Mouse (Mus musculus): Measurements from ENCODE around the gene Dcaf11. TPM values are rescaled to one million over a fixed set of nuclear protein-coding genes. Genes with fewer than 3 reads are reported as not detected.

Dcaf11 gene
- total and polyA plus RNA-seq, 2 experiments from 2014 or later, result 94.1 to 97.9 TPM

DNA sequence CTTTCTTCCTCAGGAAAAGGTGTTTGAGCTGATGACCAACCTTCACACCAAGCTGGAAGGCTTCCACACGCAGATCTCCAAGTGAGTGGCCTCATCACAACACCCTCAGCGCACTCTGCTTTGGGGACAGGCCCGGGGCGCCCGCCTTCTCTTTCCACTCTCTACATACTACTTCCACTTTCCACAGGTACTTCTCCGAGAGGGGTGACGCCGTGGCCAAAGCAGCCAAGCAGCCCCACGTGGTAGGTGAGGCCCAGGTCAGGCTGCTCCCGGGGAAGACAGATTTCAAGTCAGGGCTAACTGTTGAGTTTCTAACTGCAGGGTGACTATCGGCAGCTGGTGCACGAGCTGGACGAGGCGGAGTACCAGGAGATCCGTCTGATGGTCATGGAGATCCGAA, 20.9 kb downstream of the Dcaf11 start:
- 0 out of 2 replicates have a peak, but pooled peaks cover 9% of the 10 kb centered on the region for H3K4me1 ChIP-seq (ENCODE audit: insufficient read depth, low read length)
- no peak for DNase-seq (ENCODE audit: low spot score)
- peaks cover 9% of the 10 kb centered on the region; the same call in 1 of the 2 replicates for H3K36me3 ChIP-seq (ENCODE audit: insufficient read depth, low read length)
- no peak for TF ChIP-seq CTCF (IDR thresholded peaks at IDR 0.05; ENCODE audit: low read depth)
- H3K27me3 ChIP-seq (ENCODE audit: insufficient read depth, low read length), result no peaks in the 10 kb centered on the region
- ATAC-seq, result no peak
- no peak overlapping the region for H3K4me3 ChIP-seq (ENCODE audit: low read length)
- no peak overlapping the region for H3K27ac ChIP-seq
- no peaks in the 10 kb centered on the region for H3K9me3 ChIP-seq (ENCODE audit: low read length)
- H3K4me2 ChIP-seq (ENCODE audit: low read depth, low read length), result no peak overlapping the region
- 94% methylated on average over 16 of the region's 16 CpGs for WGBS
- H3K9ac ChIP-seq (replicated peaks; ENCODE audit: low read length), result no peak overlapping the region

GRCm38 (mm10) chr14:55581981-55582681, 22.3 kb downstream of the Dcaf11 start:
- Histone ChIP-seq H3K4me2 (ENCODE audit: low read depth, low read length) (no peak overlapping the region), H3K9ac (replicated peaks; ENCODE audit: low read length) (no peak overlapping the region), H3K4me3 (ENCODE audit: low read length) (no peak overlapping the region), H3K36me3 (ENCODE audit: insufficient read depth, low read length) (peaks cover 9% of the 10 kb centered on the region; the same call in 1 of the 2 replicates), H3K27ac (no peak overlapping the region), H3K4me1 (ENCODE audit: insufficient read depth, low read length) (0 out of 2 replicates have a peak, but pooled peaks cover 9% of the 10 kb centered on the region), H3K9me3 (ENCODE audit: low read length) (no peaks in the 10 kb centered on the region), H3K27me3 (ENCODE audit: insufficient read depth, low read length) (no peaks in the 10 kb centered on the region)
- DNase-seq (ENCODE audit: low spot score) (no peak), ATAC-seq (no peak)
- 82% methylated on average over 9 of the region's 9 CpGs for WGBS
- TF ChIP-seq CTCF (IDR thresholded peaks at IDR 0.05; ENCODE audit: low read depth), result peak; percentile 50

GRCm38 (mm10) chr14:55584303-55584701, 24.5 kb downstream of the Dcaf11 start:
- Histone ChIP-seq H3K9ac (replicated peaks; ENCODE audit: low read length) (peak overlapping the region; percentile 71), H3K27me3 (ENCODE audit: insufficient read depth, low read length) (no peaks in the 10 kb centered on the region), H3K4me2 (ENCODE audit: low read depth, low read length) (peak overlapping the region; percentile 79), H3K36me3 (ENCODE audit: insufficient read depth, low read length) (peaks cover 9% of the 10 kb centered on the region; the same call in 1 of the 2 replicates), H3K27ac (peak overlapping the region; percentile 79), H3K4me3 (ENCODE audit: low read length) (peak overlapping the region; percentile 54), H3K4me1 (ENCODE audit: insufficient read depth, low read length) (0 out of 2 replicates have a peak, but pooled peaks cover 9% of the 10 kb centered on the region), H3K9me3 (ENCODE audit: low read length) (no peaks in the 10 kb centered on the region)
- ATAC-seq (no peak), DNase-seq (ENCODE audit: low spot score) (no peak)
- TF ChIP-seq CTCF (IDR thresholded peaks at IDR 0.05; ENCODE audit: low read depth), result no peak
- WGBS, result 44% methylated on average over 5 of the region's 5 CpGs

DNA sequence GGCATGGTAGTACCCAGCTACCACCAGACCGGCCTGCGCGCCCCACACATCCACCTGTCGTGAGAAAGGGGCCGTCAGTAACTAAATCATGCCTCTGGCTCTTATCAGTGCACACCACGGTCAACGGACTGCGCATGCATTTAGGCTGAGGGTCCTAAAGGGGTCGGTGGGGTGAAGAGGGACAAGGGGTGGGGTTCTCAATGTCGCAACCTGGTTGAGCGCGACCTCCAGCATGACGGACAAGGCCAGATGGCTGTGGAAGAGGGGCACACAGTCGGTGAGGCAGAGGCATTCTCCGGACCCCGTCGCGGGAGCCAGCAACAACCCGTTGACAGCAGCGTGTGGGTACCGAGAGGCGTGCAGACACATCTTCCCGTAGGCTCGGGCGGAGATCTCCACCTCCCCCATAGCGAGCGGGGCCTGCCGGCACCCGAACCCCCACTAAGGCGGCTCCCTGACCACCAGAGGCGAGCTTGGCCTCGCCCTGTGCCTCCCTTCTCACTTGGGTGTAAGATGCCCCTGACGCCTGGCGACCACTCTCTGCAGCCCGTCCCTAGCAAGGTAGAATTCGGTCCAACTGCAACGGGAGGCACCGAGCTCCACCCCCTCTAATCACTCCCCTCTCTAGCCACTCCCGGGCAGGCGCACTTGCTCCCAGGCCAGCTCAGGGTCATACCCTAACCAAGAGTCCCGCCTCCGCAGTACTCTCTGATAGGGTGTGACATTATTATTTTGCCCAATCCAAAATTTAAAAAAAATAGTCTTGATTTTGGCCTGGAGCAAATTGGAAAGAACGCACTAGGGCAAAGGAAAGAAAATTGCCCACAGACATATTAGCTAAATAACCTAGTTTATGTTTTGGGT, 25.1 kb downstream of the Dcaf11 start, which contains the start of gene Emc9:
Gene Emc9, minus strand, starts transcription at position 601 of the 864 bp plus-strand sequence.
- Histone ChIP-seq H3K9ac (replicated peaks; ENCODE audit: low read length) (peak within 1 kb of the TSS; percentile 71), H3K27ac (peak within 1 kb of the TSS; percentile 79), H3K27me3 (ENCODE audit: insufficient read depth, low read length) (no peaks in the 10 kb centered on the region), H3K4me1 (ENCODE audit: insufficient read depth, low read length) (0 out of 2 replicates have a peak, but pooled peaks cover 9% of the 10 kb centered on the region), H3K36me3 (ENCODE audit: insufficient read depth, low read length) (peaks cover 9% of the 10 kb centered on the region; the same call in 1 of the 2 replicates), H3K9me3 (ENCODE audit: low read length) (no peaks in the 10 kb centered on the region), H3K4me3 (ENCODE audit: low read length) (peak within 1 kb of the TSS; percentile 54), H3K4me2 (ENCODE audit: low read depth, low read length) (peak within 1 kb of the TSS; percentile 79)
- WGBS, result 4% methylated on average over 42 of the region's 43 CpGs
- no peak; the same call in 1 of the 2 replicates for TF ChIP-seq CTCF (IDR thresholded peaks at IDR 0.05; ENCODE audit: low read depth)
- ATAC-seq (peak; percentile 80), DNase-seq (ENCODE audit: low spot score) (peak; percentile 69)

- Histone ChIP-seq H3K4me2 (ENCODE audit: low read depth, low read length) (peak overlapping the region; percentile 79), H3K4me1 (ENCODE audit: insufficient read depth, low read length) (0 out of 2 replicates have a peak, but pooled peaks cover 13% of the 10 kb centered on the region), H3K9ac (replicated peaks; ENCODE audit: low read length) (no peak overlapping the region), H3K27me3 (ENCODE audit: insufficient read depth, low read length) (no peaks in the 10 kb centered on the region), H3K27ac (peak overlapping the region; percentile 79; the same call in 1 of the 2 replicates), H3K9me3 (ENCODE audit: low read length) (no peaks in the 10 kb centered on the region), H3K4me3 (ENCODE audit: low read length) (peak overlapping the region; percentile 54), H3K36me3 (ENCODE audit: insufficient read depth, low read length) (peaks cover 9% of the 10 kb centered on the region; the same call in 1 of the 2 replicates)
- ATAC-seq (no peak), DNase-seq (ENCODE audit: low spot score) (no peak)
- WGBS, result 60% methylated on average over 6 of the region's 6 CpGs
- no peak for TF ChIP-seq CTCF (IDR thresholded peaks at IDR 0.05; ENCODE audit: low read depth)
These were observed 25.8 kb downstream of the Dcaf11 start for GRCm38 (mm10) chr14:55585566-55585960.

DNA sequence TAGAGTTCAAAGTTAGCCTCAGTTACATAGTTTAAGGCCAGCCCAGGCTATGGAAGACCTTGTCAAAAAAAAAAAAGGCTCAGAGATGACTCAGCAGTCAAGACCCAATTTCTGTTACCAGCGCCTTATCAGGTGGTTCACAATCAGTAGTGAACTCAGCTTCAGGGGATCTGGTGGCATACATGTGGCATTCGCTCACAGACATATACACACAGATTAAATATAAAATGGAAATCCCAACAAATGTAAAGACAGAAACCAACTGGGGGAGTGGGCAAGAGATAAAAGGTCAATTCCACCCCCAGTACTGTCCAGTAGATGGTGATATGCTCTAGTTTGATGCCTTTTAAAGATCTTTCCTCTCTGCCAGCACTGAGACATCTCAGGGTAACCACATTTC, 26.3 kb downstream of the Dcaf11 start:
- Histone ChIP-seq H3K9me3 (ENCODE audit: low read length) (no peaks in the 10 kb centered on the region), H3K36me3 (ENCODE audit: insufficient read depth, low read length) (peaks cover 9% of the 10 kb centered on the region; the same call in 1 of the 2 replicates), H3K4me1 (ENCODE audit: insufficient read depth, low read length) (0 out of 2 replicates have a peak, but pooled peaks cover 13% of the 10 kb centered on the region), H3K9ac (replicated peaks; ENCODE audit: low read length) (no peak overlapping the region), H3K27me3 (ENCODE audit: insufficient read depth, low read length) (no peaks in the 10 kb centered on the region), H3K4me3 (ENCODE audit: low read length) (no peak overlapping the region), H3K27ac (no peak overlapping the region), H3K4me2 (ENCODE audit: low read depth, low read length) (no peak overlapping the region)
- ATAC-seq (no peak), DNase-seq (ENCODE audit: low spot score) (no peak)
- WGBS, result 95% methylated on average over 2 of the region's 2 CpGs
- no peak; the same call in 1 of the 2 replicates for TF ChIP-seq CTCF (IDR thresholded peaks at IDR 0.05; ENCODE audit: low read depth)

All from hindbrain, postnatal 0 days (tissue).